Mouse (Mus musculus) hindbrain, embryonic 11.5 days (tissue): ENCODE measurements around the gene Gm648. TPM values are rescaled to one million over a fixed set of nuclear protein-coding genes. Genes with fewer than 3 reads are reported as not detected.
"Not testable (repeated sequence)": the region's sequence is repeated elsewhere in the genome, so short reads cannot be mapped to it uniquely, and the experiment has no call there.

ENCODE experiments used
- ATAC-seq: fragments of 200-750 bp; cut with Nextera tagmentation; 2 replicates; pipeline ENCODE4 v1.8.0; 2017; ENCODE audit warnings: mild to moderate bottlenecking, moderate TSS enrichment, moderate library complexity; ENCODE audit not compliant: low FRiP score
- DNase-seq: peaks from one replicate; pipeline ENCODE4 v3.0.0-alpha.2; 2015; ENCODE audit warnings: low spot score
- H3K27ac ChIP-seq: fragments of 300-500 bp; sonication (generic); 2 replicates; pipeline ENCODE4 v1.5.1; 2014; ENCODE audit warnings: mild to moderate bottlenecking, low read depth, low read length
- H3K27me3 ChIP-seq: fragments of 300-500 bp; sonication (generic); 2 replicates; pipeline ENCODE4 v1.6.1; 2014; ENCODE audit warnings: mild to moderate bottlenecking, low read length, moderate library complexity, mixed read lengths; ENCODE audit not compliant: control insufficient read depth, insufficient read depth
- H3K36me3 ChIP-seq: fragments of 300-500 bp; sonication (generic); 2 replicates; pipeline ENCODE4 v1.6.1; 2014; ENCODE audit warnings: mild to moderate bottlenecking, low read length, moderate library complexity, mixed read lengths; ENCODE audit not compliant: control insufficient read depth, insufficient read depth
- H3K4me1 ChIP-seq: fragments of 300-500 bp; sonication (generic); replicated peaks from 2 replicates; pipeline ENCODE4 v1.6.1; 2014; ENCODE audit warnings: low read length, mixed read lengths; ENCODE audit not compliant: control insufficient read depth, insufficient read depth
- H3K4me2 ChIP-seq: fragments of 300-500 bp; sonication (generic); replicated peaks from 2 replicates; pipeline ENCODE4 v1.6.1; 2014; ENCODE audit warnings: mild to moderate bottlenecking, low read depth, low read length
- H3K4me3 ChIP-seq: fragments of 300-500 bp; sonication (generic); 2 replicates; pipeline ENCODE4 v1.5.1; 2014; ENCODE audit warnings: low read depth, low read length
- H3K9ac ChIP-seq: fragments of 300-500 bp; sonication (generic); 2 replicates; pipeline ENCODE4 v1.6.1; 2014; ENCODE audit warnings: low read depth, low read length
- H3K9me3 ChIP-seq: fragments of 300-500 bp; sonication (generic); 2 replicates; pipeline ENCODE4 v1.6.1; 2016; ENCODE audit warnings: low read length; ENCODE audit not compliant: control insufficient read depth
- WGBS: fragments of 180-500 bp; shearing (Covaris S2); extraction: QIAGEN DNeasy Blood & Tissue Kit; methylation state at CpG from one replicate; pipeline ENCODE4 v1.1.7; 2014; 5-methylcytosine and 5-hydroxymethylcytosine counted together
- polyA plus RNA-seq: library from polyadenylated mRNA; unstranded; fragments of >200 nt; fragmentation: Nextera tagmentation; extraction: Ambion mirVana; gene quantifications from 2 replicates; pipeline ENCODE4 v1.2.1, GENCODE M21; 2014

Gm648 gene
- 0.47 TPM in 1 of 2 replicates, not detected in the other for polyA plus RNA-seq

DNA sequence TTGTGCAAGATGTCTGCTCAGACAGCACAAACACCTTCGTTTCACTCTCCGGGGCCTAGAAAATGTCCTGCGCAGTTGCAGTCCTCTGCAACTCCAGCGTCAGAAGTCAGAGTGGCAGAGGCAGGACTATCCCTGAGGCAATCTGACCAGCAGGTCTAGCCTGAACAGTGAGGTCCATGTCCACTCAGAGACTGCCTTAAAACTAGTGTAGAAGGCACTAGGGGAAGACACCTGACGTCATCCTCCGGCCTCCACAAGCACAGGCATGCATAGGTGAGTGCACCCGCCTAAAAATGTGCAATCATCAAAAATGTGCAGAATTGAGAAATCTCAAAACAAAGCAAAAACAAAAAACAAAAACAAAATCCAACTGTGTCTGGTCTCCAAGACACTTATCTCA is at the start of gene Gm648:
Gene Gm648, minus strand, starts transcription at position 101 of the 400 bp plus-strand sequence.
- H3K9ac ChIP-seq, result no peak within 1 kb of the TSS
- no peaks in the 10 kb centered on the region for H3K36me3 ChIP-seq
- H3K27me3 ChIP-seq, result no peaks in the 10 kb centered on the region
- 88% methylated on average over 7 of the region's 7 CpGs for WGBS
- no peak within 1 kb of the TSS for H3K4me2 ChIP-seq
- ATAC-seq (no peak), DNase-seq (no peak)
- no peak within 1 kb of the TSS for H3K4me3 ChIP-seq
- no peaks in the 10 kb centered on the region for H3K9me3 ChIP-seq
- no peaks in the 10 kb centered on the region for H3K4me1 ChIP-seq
- H3K27ac ChIP-seq, result no peak within 1 kb of the TSS

DNA sequence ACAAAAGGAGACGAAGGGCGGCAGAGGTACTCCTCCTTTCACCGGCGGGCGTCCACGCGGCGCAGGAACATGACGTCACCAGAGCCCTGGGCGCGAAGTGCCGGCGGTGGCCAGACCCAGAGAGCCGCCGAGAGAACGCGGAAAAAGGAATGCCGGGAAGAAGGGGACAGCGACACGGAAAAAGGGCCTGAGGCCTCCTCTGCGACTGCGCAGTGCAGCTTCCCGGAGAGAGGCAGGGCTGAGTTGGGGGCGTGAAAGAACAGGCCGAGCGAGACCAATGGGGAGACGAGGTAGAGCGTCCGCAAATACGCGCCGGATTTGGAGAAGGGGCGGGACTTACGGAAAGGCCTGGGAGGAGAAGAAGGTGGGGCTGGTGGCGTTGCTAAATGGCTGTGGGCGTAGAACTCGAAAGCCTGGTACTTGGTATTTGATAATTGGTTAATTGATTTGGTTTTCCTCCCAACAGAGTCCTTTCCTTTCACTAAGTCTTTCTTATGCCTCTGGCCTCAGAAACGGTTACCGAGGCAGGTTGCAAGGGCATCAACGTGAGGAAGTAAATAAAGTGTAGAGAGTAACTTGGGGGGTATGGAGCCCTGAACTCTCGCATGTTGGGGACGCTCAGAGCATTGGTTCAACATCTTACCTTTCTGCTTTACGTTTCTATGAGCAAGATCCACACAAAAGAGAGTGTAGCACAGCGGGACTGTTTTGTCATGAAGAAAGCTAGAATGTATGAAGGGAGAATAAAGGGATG is 48.7 kb upstream of the Gm648 start, which contains the start of gene Mmgt1:
Gene Mmgt1, minus strand, starts transcription at position 183 of the 754 bp plus-strand sequence.
- peak within 1 kb of the TSS; percentile 40 for H3K4me2 ChIP-seq
- DNase-seq (peak; percentile 89), ATAC-seq (peak; percentile 99)
- 15% methylated on average over 41 of the region's 44 CpGs for WGBS
- no peaks in the 10 kb centered on the region for H3K9me3 ChIP-seq
- no peaks in the 10 kb centered on the region for H3K4me1 ChIP-seq
- peak within 1 kb of the TSS; percentile 81 for H3K9ac ChIP-seq
- H3K36me3 ChIP-seq, result no peaks in the 10 kb centered on the region
- peak within 1 kb of the TSS; percentile 68 for H3K27ac ChIP-seq
- no peaks in the 10 kb centered on the region for H3K27me3 ChIP-seq
- peak within 1 kb of the TSS; percentile 67 for H3K4me3 ChIP-seq

DNA sequence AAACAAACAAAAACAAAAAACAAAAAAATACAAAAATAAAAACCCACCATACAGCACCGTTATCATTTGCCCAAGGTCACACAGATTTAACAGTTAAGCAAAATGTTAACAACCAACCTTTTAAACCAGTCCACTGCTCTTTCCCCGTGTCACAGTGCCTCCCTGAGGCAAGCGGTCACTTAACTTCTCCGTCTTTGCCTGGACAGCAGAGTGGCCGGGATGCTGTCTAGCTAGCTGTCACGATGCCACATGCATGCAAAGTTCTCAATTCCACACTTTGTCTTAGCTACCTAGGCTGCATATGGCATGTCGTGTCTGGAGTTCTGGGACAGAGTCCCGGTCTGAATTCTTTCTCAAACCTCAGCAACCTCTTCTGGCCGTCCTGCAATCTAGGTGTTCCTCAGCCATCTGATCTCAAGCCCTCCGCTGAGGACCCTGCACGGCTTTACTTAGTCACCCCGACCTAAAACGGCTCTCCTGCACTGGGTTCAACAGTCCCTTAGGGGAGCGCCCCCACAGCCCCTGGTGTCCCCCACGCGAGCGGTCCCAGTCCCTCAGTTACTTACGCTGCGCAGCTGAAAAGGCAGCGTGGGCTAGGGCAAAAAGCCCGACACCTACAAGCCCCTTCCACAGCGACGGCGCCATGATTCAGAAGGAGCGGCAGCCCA is 47.9 kb upstream of the Gm648 start:
- no peaks in the 10 kb centered on the region for H3K9me3 ChIP-seq
- H3K27ac ChIP-seq, result peak overlapping the region; percentile 68
- no peak for DNase-seq
- H3K9ac ChIP-seq, result peak overlapping the region; percentile 81
- H3K4me1 ChIP-seq, result no peaks in the 10 kb centered on the region
- WGBS, result 19% methylated on average over 25 of the region's 25 CpGs
- H3K4me2 ChIP-seq, result peak overlapping the region; percentile 40
- H3K27me3 ChIP-seq, result no peaks in the 10 kb centered on the region
- H3K36me3 ChIP-seq, result no peaks in the 10 kb centered on the region
- H3K4me3 ChIP-seq, result peak overlapping the region; percentile 67
- ATAC-seq, result peak; percentile 74

DNA sequence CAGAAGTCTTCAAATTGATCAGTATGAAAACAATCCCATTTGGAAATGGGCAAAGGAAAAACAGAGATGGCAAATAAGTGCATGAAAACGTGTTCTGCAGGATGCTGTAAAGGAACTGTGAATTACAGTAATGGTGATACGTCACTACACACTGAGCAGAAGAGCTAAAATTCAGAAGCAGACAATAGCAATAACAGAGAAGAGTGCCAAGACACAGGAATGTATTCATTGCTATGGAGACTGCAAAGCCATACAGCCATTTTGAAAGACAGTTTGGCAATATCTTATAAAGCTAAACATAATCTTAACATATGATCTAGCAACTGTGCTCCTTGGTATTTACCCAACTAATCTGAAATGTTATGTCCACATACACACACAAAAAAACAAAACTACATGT is 28.8 kb upstream of the Gm648 start:
- H3K27ac ChIP-seq, result no peak overlapping the region
- H3K9ac ChIP-seq, result no peak overlapping the region
- H3K36me3 ChIP-seq, result no peaks in the 10 kb centered on the region
- no peaks in the 10 kb centered on the region for H3K4me1 ChIP-seq
- H3K27me3 ChIP-seq, result no peaks in the 10 kb centered on the region
- DNase-seq (no peak), ATAC-seq (no peak)
- 82% methylated on average over 2 of the region's 2 CpGs for WGBS
- H3K9me3 ChIP-seq, result no peaks in the 10 kb centered on the region
- no peak overlapping the region for H3K4me3 ChIP-seq
- no peak overlapping the region for H3K4me2 ChIP-seq

DNA sequence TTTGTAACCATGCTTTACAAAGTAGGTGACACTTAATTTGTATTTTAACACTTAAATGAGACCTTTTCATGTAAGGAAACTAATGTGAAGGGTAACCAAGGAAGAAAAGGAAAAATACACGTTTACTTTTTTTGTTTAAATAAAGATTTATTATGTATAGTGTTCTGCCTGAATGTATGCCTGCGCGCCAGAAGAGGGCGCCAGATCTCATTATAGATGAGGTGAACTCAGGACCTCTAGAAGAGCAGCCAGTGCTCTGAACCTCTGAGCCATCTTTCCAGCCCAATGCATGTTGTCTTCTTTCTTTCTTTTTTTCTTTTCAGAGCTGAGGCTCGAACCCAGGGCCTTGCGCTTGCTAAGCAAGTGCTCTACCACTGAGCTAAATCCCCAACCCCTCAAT is 23.1 kb upstream of the Gm648 start:
- no peaks in the 10 kb centered on the region for H3K27me3 ChIP-seq
- no peak overlapping the region for H3K27ac ChIP-seq
- no peak overlapping the region for H3K4me2 ChIP-seq
- no peak overlapping the region for H3K4me3 ChIP-seq
- WGBS, result 22% methylated on average over 6 of the region's 6 CpGs
- H3K9ac ChIP-seq, result no peak overlapping the region
- H3K36me3 ChIP-seq, result no peaks in the 10 kb centered on the region
- DNase-seq (peak; percentile 15), ATAC-seq (no peak)
- H3K9me3 ChIP-seq, result no peaks in the 10 kb centered on the region
- H3K4me1 ChIP-seq, result no peaks in the 10 kb centered on the region

DNA sequence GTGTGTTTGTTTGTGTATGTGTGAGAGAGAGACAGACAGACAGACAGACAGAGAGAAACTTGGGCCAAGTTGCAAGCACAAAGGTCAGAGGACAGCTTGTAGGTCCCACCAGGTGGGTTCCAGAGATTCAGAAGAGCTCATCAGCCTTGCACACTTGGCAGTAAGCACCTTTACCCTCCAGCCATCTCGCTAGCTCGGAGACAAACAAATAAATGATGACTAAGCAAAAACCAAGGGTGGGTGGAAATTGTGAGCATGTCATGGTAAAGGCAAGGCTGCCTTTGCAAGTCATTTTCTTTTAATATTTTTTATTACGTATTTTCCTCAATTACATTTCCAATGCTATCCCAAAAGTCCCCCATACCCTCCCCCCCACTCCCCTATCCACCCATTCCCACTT is 4.2 kb upstream of the Gm648 start:
- Histone ChIP-seq H3K36me3 (no peaks in the 10 kb centered on the region), H3K27me3 (no peaks in the 10 kb centered on the region), H3K9me3 (no peaks in the 10 kb centered on the region), H3K27ac (no peak overlapping the region), H3K4me3 (no peak overlapping the region), H3K9ac (no peak overlapping the region), H3K4me1 (no peaks in the 10 kb centered on the region), H3K4me2 (no peak overlapping the region)
- no peak for ATAC-seq
- no peak for DNase-seq
- 76% methylated on average over 3 of the region's 3 CpGs for WGBS

DNA sequence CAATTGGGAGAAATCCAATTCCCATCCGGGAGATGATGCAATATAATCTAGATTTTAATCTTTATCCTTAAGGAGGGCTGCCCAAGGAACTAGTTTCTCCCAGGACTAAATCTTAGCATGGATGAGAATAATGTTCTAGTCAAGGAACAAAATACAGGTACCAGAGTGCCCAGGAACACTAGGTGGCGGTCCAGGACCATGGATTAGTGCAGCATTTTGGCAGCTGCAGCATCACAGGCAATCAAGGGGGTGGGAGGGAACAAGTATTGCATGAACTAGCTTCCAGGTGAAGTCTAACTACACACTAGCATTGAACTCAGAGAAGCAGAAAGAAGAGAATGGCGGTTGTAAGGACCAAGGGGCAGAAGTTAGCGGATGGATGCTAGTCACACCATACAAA is 12.2 kb downstream of the Gm648 start:
- H3K27ac ChIP-seq, result no peak overlapping the region
- no peak overlapping the region for H3K4me2 ChIP-seq
- H3K4me1 ChIP-seq, result no peaks in the 10 kb centered on the region
- ATAC-seq (no peak), DNase-seq (peak; percentile 27)
- 50% methylated on average over 4 of the region's 4 CpGs for WGBS
- H3K9ac ChIP-seq, result no peak overlapping the region
- no peak overlapping the region for H3K4me3 ChIP-seq
- no peaks in the 10 kb centered on the region for H3K9me3 ChIP-seq
- no peaks in the 10 kb centered on the region for H3K27me3 ChIP-seq
- no peaks in the 10 kb centered on the region for H3K36me3 ChIP-seq

DNA sequence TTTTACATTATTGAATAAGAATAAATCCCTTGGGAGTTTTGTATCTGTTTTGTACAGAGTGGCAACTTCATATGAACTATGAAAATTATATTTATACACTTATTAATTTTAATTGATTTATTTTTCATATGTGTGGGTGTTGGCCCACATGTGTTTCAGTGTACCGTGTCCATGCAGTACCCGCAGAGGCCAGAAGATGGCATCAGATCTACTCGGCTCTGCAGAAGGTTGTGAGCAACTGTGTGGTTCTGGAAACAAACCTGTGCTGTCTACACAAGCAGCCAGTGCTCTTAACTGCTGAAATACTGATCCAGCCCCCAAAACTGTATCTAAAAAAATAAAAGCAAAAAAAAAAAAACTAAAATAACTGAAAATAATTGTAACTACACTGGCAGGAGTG is 18.1 kb downstream of the Gm648 start:
- no peak overlapping the region for H3K4me3 ChIP-seq
- 24% methylated on average over 3 of the region's 3 CpGs for WGBS
- no peaks in the 10 kb centered on the region for H3K27me3 ChIP-seq
- ATAC-seq (no peak), DNase-seq (peak; percentile 68)
- H3K9ac ChIP-seq, result no peak overlapping the region
- no peaks in the 10 kb centered on the region for H3K4me1 ChIP-seq
- no peak overlapping the region for H3K4me2 ChIP-seq
- H3K9me3 ChIP-seq, result no peaks in the 10 kb centered on the region
- no peak overlapping the region for H3K27ac ChIP-seq
- H3K36me3 ChIP-seq, result no peaks in the 10 kb centered on the region

DNA sequence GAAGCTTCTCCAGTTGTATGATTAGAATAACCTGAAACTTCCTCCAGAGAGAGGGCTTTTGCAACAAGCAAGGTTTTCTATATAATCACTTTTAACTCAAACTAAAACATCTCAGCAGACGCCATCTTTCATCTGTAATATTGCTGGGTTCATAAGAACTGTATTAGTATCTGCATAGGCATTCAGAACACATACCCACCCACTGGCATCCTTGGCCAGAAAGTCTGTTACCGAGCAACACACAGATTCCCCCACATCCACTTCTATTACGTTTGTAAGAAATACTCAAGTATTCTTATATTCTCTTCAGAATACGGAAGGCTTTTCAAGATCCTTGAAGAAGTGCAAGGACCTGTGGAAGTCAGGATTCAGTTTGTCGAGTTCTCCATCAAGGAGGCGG is 25.0 kb downstream of the Gm648 start, which contains the start of gene Gm10477:
Gene Gm10477, plus strand, starts transcription at position 301 of the 400 bp plus-strand sequence.
- H3K9me3 ChIP-seq, H3K27me3 ChIP-seq, H3K4me3 ChIP-seq, H3K27ac ChIP-seq, ATAC-seq, H3K9ac ChIP-seq, DNase-seq, H3K36me3 ChIP-seq, H3K4me2 ChIP-seq, H3K4me1 ChIP-seq: not testable (repeated sequence)
- 86% methylated on average over 6 of the region's 6 CpGs for WGBS
